Comparison of ENCODE assay signal across 21 mouse cellular contexts in the genomic region with DNA sequence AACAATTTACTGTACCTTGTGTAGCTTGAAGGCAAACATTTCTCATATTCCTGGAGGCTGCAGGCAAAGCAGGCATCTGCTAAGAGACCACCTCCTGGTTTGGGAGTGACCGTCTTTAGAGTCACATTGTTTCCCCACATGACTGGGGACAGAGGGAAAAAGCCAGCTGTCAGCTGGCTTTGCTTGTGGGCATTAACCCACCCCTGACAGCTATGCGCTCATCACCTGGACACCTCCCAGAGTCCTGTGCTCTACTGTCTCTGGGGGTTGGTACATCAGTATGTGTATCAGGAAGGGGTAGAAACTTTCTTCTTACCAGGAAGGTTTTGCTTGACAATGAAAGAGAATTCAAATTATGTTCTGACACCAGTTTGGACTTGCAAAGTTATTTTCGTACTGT.
DNase-seq lines count a peak whose midpoint lies in the region; ATAC-seq and TF ChIP-seq lines count a peak whose summit lies in the region.
"Had no signal": no experiment of that assay in that cellular context is flagged by ENCODE, and none has a peak within 500 bp of the region (broad histone marks: within the 10 kb centered on the region; RNA-seq: fewer than 3 reads in every experiment).

No protein-coding gene starts in this region.

- no peaks in the 10 kb centered on the region for H3K9me3 ChIP-seq in forebrain, embryonic 13.5 days (replicated peaks)
- no peaks in the 10 kb centered on the region for H3K9me3 ChIP-seq in forebrain, embryonic 14.5 days (replicated peaks; ENCODE audit: control insufficient read depth, low read length)
- H3K9me3 ChIP-seq in neural tube, embryonic 15.5 days (replicated peaks) = no peaks in the 10 kb centered on the region
- H3K9me3 ChIP-seq: heart, embryonic 15.5 days; hindbrain, embryonic 15.5 days; limb, embryonic 15.5 days; lung, embryonic 15.5 days had no signal

- no peak overlapping the region for H3K27ac ChIP-seq in forebrain, embryonic 13.5 days
- H3K27ac ChIP-seq in forebrain, embryonic 14.5 days (ENCODE audit: low read depth, low read length) = no peak overlapping the region
- H3K27ac ChIP-seq in cerebellum, adult 2 months (ENCODE audit: insufficient read depth, low read length) = peak overlapping the region; percentile 46
- H3K27ac ChIP-seq in neural tube, embryonic 15.5 days (replicated peaks) = no peak overlapping the region
- H3K27ac ChIP-seq: heart, embryonic 15.5 days; hindbrain, embryonic 15.5 days; limb, embryonic 15.5 days; liver, embryonic 14.5 days; lung, embryonic 15.5 days; macrophage had no signal

- no peak for DNase-seq in forebrain, embryonic 14.5 days (ENCODE audit: low spot score)
- peak; percentile 14 for DNase-seq in left cerebral cortex, postnatal 4 days
- DNase-seq in left cerebral cortex, postnatal 25 days (ENCODE audit: low spot score in 2 of 2) = no peak
- DNase-seq in cerebellum, adult 2 months = peak; percentile 41 to 48
- DNase-seq in cerebellum, postnatal 25 days = peak; percentile 45 to 48
- DNase-seq: adrenal gland, postnatal 14 days; gastrocnemius, postnatal 36 days; heart, postnatal 36 days; thymus, postnatal 14 days had no signal

- whole genome bisulfite sequencing in forebrain, embryonic 13.5 days = 62% methylated on average over 3 of the region's 3 CpGs
- WGBS in forebrain, embryonic 14.5 days = 62% methylated on average over 3 of the region's 3 CpGs
- WGBS in cerebellum, adult 2 months = 15% methylated on average over 3 of the region's 3 CpGs
- 55% methylated on average over 3 of the region's 3 CpGs for WGBS in neural tube, embryonic 15.5 days

- no peaks in the 10 kb centered on the region for H3K27me3 ChIP-seq in forebrain, embryonic 13.5 days
- H3K27me3 ChIP-seq in forebrain, embryonic 14.5 days (replicated peaks; ENCODE audit: control insufficient read depth, insufficient read depth, low read length) = no peaks in the 10 kb centered on the region
- no peaks in the 10 kb centered on the region for H3K27me3 ChIP-seq in cerebellum, adult 2 months (ENCODE audit: control insufficient read depth, insufficient read depth, low read length)
- no peaks in the 10 kb centered on the region for H3K27me3 ChIP-seq in neural tube, embryonic 15.5 days (replicated peaks)
- H3K27me3 ChIP-seq: heart, embryonic 15.5 days; hindbrain, embryonic 15.5 days; limb, embryonic 15.5 days; lung, embryonic 15.5 days had no signal

- intact Hi-C loops in left cerebral cortex, postnatal 4 days (cut with DNase I) = loop anchor here (10.0 kb wide), 1 partner anchor 604 kb away; no protein-coding TSS in a partner anchor
- intact Hi-C loops in left cerebral cortex, postnatal 25 days (cut with DNase I) = loop anchor here (2.0 kb wide), 1 partner anchor 608 kb away; no protein-coding TSS in a partner anchor

- TF ChIP-seq POLR2A in cerebellum, adult 2 months (IDR thresholded peaks at IDR 0.05; ENCODE audit: borderline replicate concordance, insufficient read depth, low read length) = no peak

- no peaks in the 10 kb centered on the region for H3K36me3 ChIP-seq in forebrain, embryonic 13.5 days (ENCODE audit: poor library complexity, severe bottlenecking)
- no peaks in the 10 kb centered on the region for H3K36me3 ChIP-seq in forebrain, embryonic 14.5 days (ENCODE audit: control insufficient read depth, insufficient read depth, low read length)
- no peaks in the 10 kb centered on the region for H3K36me3 ChIP-seq in neural tube, embryonic 15.5 days
- H3K36me3 ChIP-seq: heart, embryonic 15.5 days; hindbrain, embryonic 15.5 days; limb, embryonic 15.5 days; lung, embryonic 15.5 days had no signal

- 0 out of 2 replicates have a peak, but pooled peaks have one; percentile 24 for ATAC-seq in forebrain, embryonic 13.5 days
- ATAC-seq in forebrain, embryonic 14.5 days = no peak
- ATAC-seq in neural tube, embryonic 15.5 days (ENCODE audit: low FRiP score) = no peak
- ATAC-seq in granulocyte monocyte progenitor cell, adult 5-6 weeks (replicated peaks; ENCODE audit: poor library complexity, severe bottlenecking) = no peak
- ATAC-seq: CD4-positive, CD25-positive, alpha-beta regulatory T cell, adult 4 months; intestine, embryonic 16.5 days; midbrain, embryonic 16.5 days had no signal

- H3K4me1 ChIP-seq in forebrain, embryonic 13.5 days = no peaks in the 10 kb centered on the region
- no peaks in the 10 kb centered on the region for H3K4me1 ChIP-seq in forebrain, embryonic 14.5 days (ENCODE audit: control insufficient read depth, insufficient read depth, low read length)
- peaks cover 6% of the 10 kb centered on the region for H3K4me1 ChIP-seq in cerebellum, adult 2 months (ENCODE audit: control insufficient read depth, insufficient read depth, low read length)
- no peaks in the 10 kb centered on the region for H3K4me1 ChIP-seq in neural tube, embryonic 15.5 days
- H3K4me1 ChIP-seq: heart, embryonic 15.5 days; hindbrain, embryonic 15.5 days; limb, embryonic 15.5 days; lung, embryonic 15.5 days had no signal

- H3K4me3 ChIP-seq in forebrain, embryonic 13.5 days = no peak overlapping the region
- no peak overlapping the region for H3K4me3 ChIP-seq in forebrain, embryonic 14.5 days (ENCODE audit: low read depth, low read length)
- H3K4me3 ChIP-seq in cerebellum, adult 2 months (replicated peaks; ENCODE audit: insufficient read depth, low read depth, low read length) = no peak overlapping the region
- H3K4me3 ChIP-seq in neural tube, embryonic 15.5 days (replicated peaks) = no peak overlapping the region
- H3K4me3 ChIP-seq: heart, embryonic 15.5 days; hindbrain, embryonic 15.5 days; limb, embryonic 15.5 days; lung, embryonic 15.5 days had no signal

- no peak overlapping the region for H3K9ac ChIP-seq in forebrain, embryonic 13.5 days
- no peak overlapping the region for H3K9ac ChIP-seq in forebrain, embryonic 14.5 days (ENCODE audit: low read length)
- H3K9ac ChIP-seq in neural tube, embryonic 15.5 days (replicated peaks) = no peak overlapping the region
- H3K9ac ChIP-seq: heart, embryonic 15.5 days; hindbrain, embryonic 15.5 days; limb, embryonic 15.5 days; liver, embryonic 14.5 days; lung, embryonic 15.5 days had no signal

- no peak for TF ChIP-seq CTCF in cerebellum, adult 2 months (IDR thresholded peaks at IDR 0.05; ENCODE audit: borderline replicate concordance, insufficient read depth, low read depth, low read length)

- H3K4me2 ChIP-seq in forebrain, embryonic 13.5 days = no peak overlapping the region
- no peak overlapping the region for H3K4me2 ChIP-seq in forebrain, embryonic 14.5 days (ENCODE audit: low read length)
- H3K4me2 ChIP-seq in neural tube, embryonic 15.5 days = no peak overlapping the region
- H3K4me2 ChIP-seq: heart, embryonic 15.5 days; hindbrain, embryonic 15.5 days; limb, embryonic 15.5 days; lung, embryonic 15.5 days had no signal

Comparison
In these comparisons a context has a peak if more than half of its experiments do, and no peak if none do; other contexts are left out.
1. DNase-seq: peak in left cerebral cortex, postnatal 4 days (single experiment), cerebellum, adult 2 months (2 of 2) and cerebellum, postnatal 25 days (2 of 2); none in forebrain, embryonic 14.5 days (single experiment) and left cerebral cortex, postnatal 25 days (0 of 2).